Mouse (Mus musculus) E14TG2a.4 (cell line): ENCODE measurements at regions not wholly inside any gene's neighbourhood (a gene's known extent, or its start where the extent isn't known, plus 50 kb on each side); places are given as distances from the start of the nearest gene placed in this dataset.

Source experiments
- CTCF ChIP-seq: conservative IDR thresholded peaks from 2 replicates; pipeline ENCODE4 v1.5.1; 2014; ENCODE audit warnings: low read length
- NANOG ChIP-seq: IDR thresholded peaks from 2 replicates; pipeline ENCODE4 v1.6.1; 2014; ENCODE audit warnings: borderline replicate concordance, low read length, mixed read lengths
- POU5F1 ChIP-seq: IDR thresholded peaks from 2 replicates; pipeline ENCODE4 v1.6.1; 2014; ENCODE audit warnings: low read length, borderline replicate concordance

DNA sequence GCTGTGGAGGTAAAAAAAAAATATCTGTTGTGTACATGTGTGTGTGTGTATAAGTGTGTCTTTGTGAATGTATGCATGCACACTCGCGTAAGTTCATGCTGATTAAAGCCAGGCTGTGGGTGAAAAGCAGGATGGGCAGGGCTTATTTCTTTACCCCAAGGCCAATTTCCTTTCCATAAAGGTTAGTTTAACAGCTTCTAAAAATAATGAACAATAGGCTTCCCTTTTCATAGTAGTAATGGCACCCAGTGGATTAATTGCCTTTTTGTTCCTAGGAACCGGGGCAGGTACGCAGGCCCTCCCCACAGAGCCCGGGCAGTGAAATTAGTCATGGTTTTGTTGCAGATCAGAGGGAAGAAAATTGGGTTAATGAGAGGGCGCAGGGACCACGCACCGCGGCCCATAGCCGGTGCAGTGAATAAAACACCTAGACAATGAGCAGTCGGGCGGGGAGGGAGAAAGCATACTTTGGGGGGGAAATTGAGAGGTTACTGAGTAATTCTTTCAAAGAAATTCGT, 110.1 kb upstream of the Nmur2 start:
- TF ChIP-seq CTCF (no peak), POU5F1 (no peak), NANOG (no peak)
